Mouse (Mus musculus) ES-Bruce4 (cell line): ENCODE measurements around the gene Hist1h4d. TPM values are rescaled to one million over a fixed set of nuclear protein-coding genes. Genes with fewer than 3 reads are reported as not detected.
"Not testable (repeated sequence)": the region's sequence is repeated elsewhere in the genome, so short reads cannot be mapped to it uniquely, and the experiment has no call there.

Source experiments
- H3K27ac ChIP-seq: 2 replicates; pipeline ENCODE4 v1.5.1; 2012; ENCODE audit warnings: low read length, inconsistent platforms; ENCODE audit not compliant: insufficient read depth
- H3K27me3 ChIP-seq: 2 replicates; pipeline ENCODE4 v1.6.1; 2012; ENCODE audit warnings: mild to moderate bottlenecking, low read length, inconsistent platforms; ENCODE audit not compliant: control insufficient read depth, poor library complexity, insufficient read depth, severe bottlenecking
- H3K36me3 ChIP-seq: 2 replicates; pipeline ENCODE4 v1.6.1; 2012; ENCODE audit warnings: inconsistent platforms, mild to moderate bottlenecking, low read length, moderate library complexity; ENCODE audit not compliant: control insufficient read depth, poor library complexity, insufficient read depth, severe bottlenecking
- H3K4me1 ChIP-seq: one replicate; pipeline ENCODE4 v1.8.1; 2011; ENCODE audit warnings: low read length; ENCODE audit not compliant: control insufficient read depth, insufficient read depth
- H3K4me3 ChIP-seq: 2 replicates; pipeline ENCODE4 v1.5.1; 2011; ENCODE audit warnings: low read depth, mild to moderate bottlenecking, low read length
- H3K9ac ChIP-seq: 2 replicates; pipeline ENCODE4 v1.6.1; 2012; ENCODE audit warnings: low read depth, mild to moderate bottlenecking, inconsistent platforms; ENCODE audit not compliant: poor library complexity, severe bottlenecking
- H3K9me3 ChIP-seq: replicated peaks from 2 replicates; pipeline ENCODE4 v1.6.1; 2012; ENCODE audit warnings: mild to moderate bottlenecking, low read length, inconsistent platforms; ENCODE audit not compliant: control insufficient read depth, poor library complexity, insufficient read depth, severe bottlenecking
- CTCF ChIP-seq: IDR thresholded peaks from one replicate; pipeline ENCODE4 v1.8.1; 2011; ENCODE audit warnings: low read depth, low read length
- EP300 ChIP-seq: IDR thresholded peaks from 2 replicates; pipeline ENCODE4 v1.6.1; 2011; ENCODE audit warnings: low read depth, low read length; ENCODE audit not compliant: insufficient read depth
- POLR2A ChIP-seq: IDR thresholded peaks from one replicate; pipeline ENCODE4 v1.8.1; 2011; ENCODE audit warnings: low read length; ENCODE audit not compliant: insufficient read depth
- polyA plus RNA-seq: library from polyadenylated mRNA; stranded (reverse); fragments of >200 nt; gene quantifications from 2 replicates; pipeline ENCODE4 v1.2.4, GENCODE M21; 2011; ENCODE audit warnings: low read depth; ENCODE audit not compliant: missing spikeins, insufficient read depth, insufficient read length

Hist1h4d gene
- polyA plus RNA-seq, 1 experiment, result 4.3 TPM

DNA sequence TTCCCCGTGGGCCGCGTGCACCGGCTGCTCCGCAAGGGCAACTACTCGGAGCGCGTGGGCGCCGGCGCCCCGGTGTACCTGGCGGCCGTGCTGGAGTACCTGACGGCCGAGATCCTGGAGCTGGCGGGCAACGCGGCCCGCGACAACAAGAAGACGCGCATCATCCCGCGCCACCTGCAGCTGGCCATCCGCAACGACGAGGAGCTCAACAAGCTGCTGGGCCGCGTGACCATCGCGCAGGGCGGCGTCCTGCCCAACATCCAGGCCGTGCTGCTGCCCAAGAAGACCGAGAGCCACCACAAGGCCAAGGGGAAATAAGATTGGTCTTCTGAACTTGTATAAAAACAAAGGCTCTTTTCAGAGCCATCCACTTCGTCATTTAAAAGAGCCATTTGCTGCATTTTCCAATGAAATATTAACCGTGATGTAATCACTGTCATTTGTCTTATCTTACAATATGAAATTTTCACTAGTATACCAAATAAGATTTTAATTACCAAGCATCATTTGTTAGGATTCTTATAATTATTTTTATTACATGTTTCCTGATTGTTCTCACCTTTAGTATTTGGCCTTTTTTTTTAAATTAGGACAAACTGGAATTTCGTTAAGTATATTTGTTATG, 6.7 kb upstream of the Hist1h4d start:
- Histone ChIP-seq H3K27ac (peak overlapping the region; percentile 96), H3K9ac (peak overlapping the region; percentile 82), H3K4me3 (peak overlapping the region; percentile 59)
- TF ChIP-seq POLR2A, result peak; percentile 91
- not testable (repeated sequence) for H3K4me1 ChIP-seq, H3K27me3 ChIP-seq, H3K36me3 ChIP-seq, H3K9me3 ChIP-seq

DNA sequence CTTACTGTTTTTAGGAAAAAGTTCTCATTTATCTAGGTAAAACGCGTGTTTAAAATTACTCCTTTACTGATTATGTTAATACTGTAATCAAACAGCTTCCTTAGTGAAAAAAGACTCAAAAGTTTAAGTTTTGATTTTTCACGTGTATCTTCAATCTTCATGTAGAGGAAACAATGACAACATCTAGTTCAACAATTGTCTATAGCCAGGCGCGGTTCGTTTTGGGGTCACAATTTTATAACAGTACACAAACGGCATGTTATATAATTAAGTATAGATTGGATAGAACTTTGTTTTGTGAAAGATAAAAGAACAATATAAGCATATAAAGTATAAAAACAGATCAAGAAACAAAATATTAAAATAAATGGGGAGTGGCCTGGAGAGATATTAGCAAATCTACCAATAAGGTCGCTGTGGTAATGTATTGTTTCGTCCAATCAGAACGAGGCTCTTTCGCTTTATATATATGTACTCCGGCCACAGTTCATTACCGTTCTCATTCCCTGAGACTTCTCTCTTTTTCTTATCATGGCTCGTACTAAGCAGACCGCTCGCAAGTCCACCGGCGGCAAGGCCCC, 6.0 kb upstream of the Hist1h4d start, which contains the start of gene Hist1h3d:
Hist1h3d (plus strand) TSS at position 493 of the 581 bp plus-strand sequence.
- no peaks in the 10 kb centered on the region for H3K27me3 ChIP-seq
- no peaks in the 10 kb centered on the region for H3K9me3 ChIP-seq
- peak within 1 kb of the TSS; percentile 82 for H3K9ac ChIP-seq
- peak within 1 kb of the TSS; percentile 96 for H3K27ac ChIP-seq
- H3K36me3 ChIP-seq, result no peaks in the 10 kb centered on the region
- peak within 1 kb of the TSS; percentile 85 for H3K4me3 ChIP-seq
- H3K4me1 ChIP-seq, result no peaks in the 10 kb centered on the region
- TF ChIP-seq CTCF, result no peak
- no peak for TF ChIP-seq POLR2A
- TF ChIP-seq EP300, result no peak

DNA sequence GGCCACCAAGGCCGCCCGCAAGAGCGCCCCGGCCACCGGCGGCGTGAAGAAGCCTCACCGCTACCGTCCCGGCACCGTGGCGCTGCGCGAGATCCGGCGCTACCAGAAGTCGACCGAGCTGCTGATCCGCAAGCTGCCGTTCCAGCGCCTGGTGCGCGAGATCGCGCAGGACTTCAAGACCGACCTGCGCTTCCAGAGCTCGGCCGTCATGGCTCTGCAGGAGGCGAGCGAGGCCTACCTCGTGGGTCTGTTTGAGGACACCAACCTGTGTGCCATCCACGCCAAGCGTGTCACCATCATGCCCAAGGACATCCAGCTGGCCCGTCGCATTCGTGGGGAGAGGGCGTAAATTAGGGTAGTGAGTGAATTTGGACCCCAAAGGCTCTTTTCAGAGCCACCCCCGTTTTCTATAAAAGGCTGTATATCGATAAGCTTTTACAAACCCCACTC, 5.5 kb upstream of the Hist1h4d start:
- H3K4me1 ChIP-seq, H3K27me3 ChIP-seq, H3K9me3 ChIP-seq, H3K36me3 ChIP-seq: not testable (repeated sequence)
- peak; percentile 81 for TF ChIP-seq POLR2A
- H3K4me3 ChIP-seq, result peak overlapping the region; percentile 85
- peak overlapping the region; percentile 79 for H3K9ac ChIP-seq
- peak overlapping the region; percentile 58; the same call in 1 of the 2 replicates for H3K27ac ChIP-seq

DNA sequence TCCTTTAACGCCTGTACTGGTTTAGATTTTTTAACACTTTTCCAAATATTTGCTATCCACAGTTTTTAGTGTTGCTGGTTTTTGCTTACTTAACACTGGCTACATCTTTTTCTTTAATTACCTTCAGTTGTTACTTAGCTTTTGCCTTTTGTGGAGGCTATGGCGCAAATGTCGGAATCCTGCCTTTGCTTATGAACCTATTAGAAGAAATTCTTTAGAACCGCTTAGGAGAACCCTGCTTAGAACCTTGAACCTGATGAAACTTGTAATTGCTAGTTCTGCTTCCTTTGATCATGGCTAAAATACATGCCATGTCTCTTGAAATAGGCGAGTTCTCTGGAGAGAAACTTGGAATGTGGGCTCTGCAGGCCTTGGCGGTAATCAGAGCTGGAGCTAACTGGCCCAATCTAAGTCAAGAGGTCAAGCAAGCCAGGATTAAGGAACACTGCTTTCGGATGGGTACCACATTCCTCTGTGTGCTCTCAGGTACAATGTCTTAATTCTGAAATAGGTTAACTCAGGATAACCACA, 5.0 kb upstream of the Hist1h4d start:
- Histone ChIP-seq H3K4me3 (peak overlapping the region; percentile 72), H3K4me1 (no peaks in the 10 kb centered on the region), H3K9ac (peak overlapping the region; percentile 79), H3K9me3 (no peaks in the 10 kb centered on the region), H3K27me3 (no peaks in the 10 kb centered on the region), H3K36me3 (no peaks in the 10 kb centered on the region), H3K27ac (peak overlapping the region; percentile 93)
- TF ChIP-seq POLR2A (no peak), EP300 (no peak), CTCF (no peak)

DNA sequence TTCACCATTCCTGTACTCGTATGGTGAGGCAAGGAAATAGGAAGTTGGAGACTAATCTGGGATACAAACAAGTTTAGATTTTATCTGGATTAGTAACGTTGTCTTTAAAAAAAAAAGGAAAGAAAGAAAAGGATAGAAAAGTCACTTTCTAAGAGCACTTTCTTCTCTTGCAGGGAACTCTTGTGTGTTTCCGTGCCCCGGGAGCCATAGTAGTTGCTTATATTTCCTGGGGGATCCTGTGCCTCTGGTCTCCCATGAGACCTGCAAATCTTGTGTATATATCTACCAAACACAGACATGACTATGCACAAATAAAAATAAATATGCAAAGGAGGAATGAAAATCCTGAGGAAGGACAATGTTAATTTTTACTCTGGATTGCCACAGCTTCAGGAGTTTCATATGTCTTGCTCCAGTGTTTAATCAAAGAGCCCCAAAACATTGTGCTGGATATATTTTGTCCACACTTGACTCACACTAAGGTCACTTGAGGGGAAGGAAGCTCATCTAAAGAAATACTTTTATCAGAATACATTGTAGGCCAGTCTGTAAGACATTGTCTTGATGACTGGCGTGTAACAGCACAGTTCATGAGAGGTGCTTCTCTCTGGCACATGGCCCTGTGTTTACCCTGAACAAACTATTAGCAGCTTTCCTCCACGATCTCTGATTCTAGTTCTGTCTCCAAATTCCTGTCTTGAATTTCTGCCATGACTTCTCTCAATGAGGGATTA, 4.3 kb upstream of the Hist1h4d start:
- Histone ChIP-seq H3K4me3 (peak overlapping the region; percentile 72; the same call in 1 of the 2 replicates), H3K4me1 (no peaks in the 10 kb centered on the region), H3K27ac (peak overlapping the region; percentile 93), H3K36me3 (no peaks in the 10 kb centered on the region), H3K9me3 (no peaks in the 10 kb centered on the region), H3K9ac (peak overlapping the region; percentile 79), H3K27me3 (no peaks in the 10 kb centered on the region)
- TF ChIP-seq CTCF (no peak), EP300 (no peak), POLR2A (no peak)

DNA sequence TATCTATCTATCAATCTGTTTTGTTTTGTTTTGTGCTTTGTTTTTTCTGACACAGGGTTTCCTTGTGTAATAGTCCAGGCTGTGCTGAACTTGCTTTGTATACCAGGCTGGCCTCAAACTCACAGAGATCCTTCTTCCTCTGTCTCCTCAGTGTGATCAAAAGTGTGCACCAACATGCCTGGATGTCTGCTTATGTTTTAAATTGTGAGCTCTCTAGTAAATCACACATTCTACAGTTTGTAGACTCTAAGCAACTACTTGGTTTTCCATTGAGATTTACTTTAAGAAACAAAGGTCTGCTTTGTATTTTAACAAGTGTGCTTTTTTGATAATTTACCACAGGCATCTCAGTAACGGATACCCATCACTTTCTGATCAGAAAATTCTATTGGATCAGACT, 3.6 kb upstream of the Hist1h4d start:
- Histone ChIP-seq H3K27ac (no peak overlapping the region), H3K4me3 (no peak overlapping the region), H3K36me3 (no peaks in the 10 kb centered on the region), H3K9me3 (no peaks in the 10 kb centered on the region), H3K27me3 (no peaks in the 10 kb centered on the region), H3K4me1 (no peaks in the 10 kb centered on the region), H3K9ac (no peak overlapping the region)
- no peak for TF ChIP-seq EP300
- TF ChIP-seq CTCF, result no peak
- TF ChIP-seq POLR2A, result no peak
